Mouse (Mus musculus) urinary bladder, postnatal 10 days (tissue): ENCODE measurements around the gene Hba-a2.
A peak's percentile ranks its signal among the peaks of the same experiment; 100 is the strongest.

Experiments
- DNase-seq: peaks from one replicate; pipeline ENCODE4 v3.0.0; 2022; ENCODE audit warnings: low spot score

The Hba-a2 gene

DNA sequence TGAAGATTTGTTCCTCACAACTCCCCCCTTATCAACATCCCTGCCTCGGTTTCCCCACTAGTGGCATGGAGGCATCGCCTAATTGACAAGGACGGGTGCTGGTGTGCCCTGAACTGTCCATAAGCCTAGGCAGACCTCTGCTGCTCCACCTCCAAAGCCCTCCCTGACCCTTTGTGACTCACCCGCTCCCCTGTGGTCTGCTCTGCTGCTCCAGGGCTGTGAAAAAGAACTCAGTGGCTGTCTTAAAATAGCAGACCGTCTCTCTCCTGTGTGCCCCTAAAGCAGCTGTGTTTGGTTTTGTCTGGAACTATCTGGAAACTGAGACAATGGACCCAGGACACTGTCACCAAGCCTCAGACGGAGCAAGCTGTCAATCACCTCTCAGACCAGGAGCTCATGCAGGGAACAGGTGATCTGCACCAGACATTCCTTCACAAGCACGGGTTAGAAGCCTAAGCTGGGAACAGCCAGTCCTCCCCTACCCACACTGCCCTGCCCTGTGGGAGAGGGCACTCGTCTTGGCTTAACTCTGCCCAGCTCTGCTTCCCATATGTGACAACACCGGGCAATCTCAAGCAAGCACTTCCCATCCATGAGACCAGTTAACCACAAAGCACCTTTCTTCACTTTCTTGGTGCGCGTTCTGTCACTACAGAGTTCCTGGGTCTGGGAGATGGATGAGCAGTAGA is 24.4 kb downstream of the Hba-a2 start:
- no peak for DNase-seq

DNA sequence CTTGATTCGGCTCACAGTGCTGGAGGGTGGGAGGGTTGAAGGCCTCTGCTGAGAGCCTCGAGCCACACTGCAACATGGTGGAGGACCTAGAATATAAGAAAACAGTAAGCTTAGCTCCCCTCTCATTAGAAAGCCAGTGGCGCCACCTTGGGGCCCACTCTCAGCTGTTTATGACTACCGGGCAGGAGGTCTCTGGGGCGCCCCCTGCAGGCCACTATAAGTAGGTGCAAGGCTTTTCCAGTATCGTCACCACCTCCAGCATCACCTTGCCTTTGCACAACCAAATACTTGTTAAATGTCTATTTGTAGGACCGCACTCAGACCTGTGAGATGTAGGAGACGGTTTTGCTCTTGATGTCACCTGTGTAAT is 24.9 kb downstream of the Hba-a2 start:
- no peak for DNase-seq

DNA sequence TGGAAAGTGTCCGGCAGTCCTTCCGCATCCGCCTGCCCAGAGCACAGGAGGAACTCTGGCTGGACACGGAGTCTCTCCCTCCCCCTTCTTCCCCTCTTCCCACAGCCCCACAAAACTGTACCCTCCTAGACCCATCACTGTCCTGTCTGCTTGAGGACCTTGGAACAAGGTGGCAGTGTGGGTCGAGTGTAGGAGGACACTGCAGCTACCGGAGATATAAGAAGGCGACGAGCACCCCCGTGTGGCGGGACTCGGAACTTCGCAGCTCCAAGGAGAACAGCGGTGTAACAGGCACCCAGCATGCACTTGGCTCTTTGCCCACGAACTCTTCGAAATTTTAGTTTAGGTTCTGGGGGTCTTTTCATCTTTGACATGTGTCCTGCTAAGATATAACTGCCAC is 28.3 kb downstream of the Hba-a2 start:
- peak; percentile 71 for DNase-seq

DNA sequence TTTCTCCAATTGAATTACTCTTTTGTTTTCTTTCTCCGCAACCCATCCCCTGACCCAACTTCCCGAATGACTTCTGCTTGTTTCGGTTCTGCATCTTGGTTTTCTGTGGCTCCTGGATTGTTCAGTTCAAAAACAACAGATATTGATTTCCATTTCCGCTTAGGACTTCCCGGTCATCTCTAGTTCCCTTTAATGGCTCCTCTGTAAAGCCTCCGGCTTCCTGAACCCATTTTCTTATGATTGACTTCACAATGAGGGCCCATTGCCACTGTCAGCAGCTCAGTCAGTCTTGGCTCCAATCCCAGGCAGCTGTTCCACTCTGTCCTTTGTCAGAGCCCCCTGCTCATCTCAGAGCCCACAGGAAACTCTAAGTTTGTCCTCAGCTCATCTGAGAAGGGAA is 34.8 kb downstream of the Hba-a2 start:
- DNase-seq, result no peak

DNA sequence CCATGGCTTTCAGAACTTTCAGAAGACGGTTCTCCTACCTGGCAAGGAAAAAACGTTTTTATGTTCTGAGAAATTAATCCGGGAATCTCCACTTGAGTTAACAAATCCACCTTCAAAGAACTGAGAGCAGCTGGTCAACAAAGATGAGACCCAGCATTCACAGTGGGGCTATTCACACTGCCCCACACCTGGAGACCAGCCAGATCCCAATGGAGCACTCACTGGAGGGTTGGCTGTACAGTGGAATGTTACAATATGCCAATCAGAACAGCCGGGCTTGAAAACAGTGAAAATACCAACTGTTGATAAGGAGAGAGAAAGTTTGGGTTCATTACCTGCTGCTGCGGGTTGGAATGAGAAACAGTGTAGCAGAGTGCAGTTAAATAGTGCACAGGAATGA is 35.6 kb downstream of the Hba-a2 start:
- DNase-seq, result no peak

DNA sequence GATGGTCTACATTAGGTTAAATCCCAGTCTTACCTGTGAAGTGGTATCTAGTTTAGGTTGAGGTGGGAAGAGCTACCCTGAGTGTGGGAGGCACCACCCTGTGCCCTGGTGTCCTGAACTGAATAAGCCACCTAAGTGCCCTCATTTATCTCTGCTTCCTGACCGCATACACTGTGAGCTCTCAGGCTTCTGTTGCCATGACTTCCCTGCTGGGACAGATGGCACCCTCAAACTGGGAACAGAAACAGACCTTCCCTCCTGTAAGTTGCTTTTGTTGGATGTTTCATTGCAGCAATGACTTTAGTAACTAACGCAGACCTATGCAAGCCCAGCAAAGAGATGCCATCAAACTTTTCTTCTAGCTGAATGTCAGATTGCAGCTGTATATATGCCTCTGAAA is 36.9 kb downstream of the Hba-a2 start:
- DNase-seq, result no peak

DNA sequence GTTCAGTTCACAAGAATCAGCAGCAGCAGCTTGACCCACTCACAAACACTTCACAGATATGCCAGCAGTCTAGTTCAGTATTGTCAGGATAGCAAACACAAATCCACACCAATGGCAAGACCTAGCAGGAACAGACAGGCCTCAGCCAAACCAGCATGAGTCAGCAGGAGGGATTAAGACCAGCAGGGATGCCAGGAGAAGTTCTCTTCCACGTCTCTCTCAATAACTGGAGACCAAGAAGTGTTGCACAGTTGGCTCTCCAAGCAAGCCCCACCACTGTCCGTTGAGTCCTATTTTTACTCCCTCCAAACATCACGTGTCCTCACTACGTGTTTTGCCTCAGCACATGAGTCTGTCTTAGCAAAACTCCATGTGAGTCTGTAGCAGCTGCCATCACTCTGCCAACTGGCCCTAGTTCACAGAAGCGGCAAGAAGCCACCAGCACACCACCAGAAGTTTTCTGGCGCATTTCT is 40.2 kb downstream of the Hba-a2 start:
- no peak for DNase-seq

DNA sequence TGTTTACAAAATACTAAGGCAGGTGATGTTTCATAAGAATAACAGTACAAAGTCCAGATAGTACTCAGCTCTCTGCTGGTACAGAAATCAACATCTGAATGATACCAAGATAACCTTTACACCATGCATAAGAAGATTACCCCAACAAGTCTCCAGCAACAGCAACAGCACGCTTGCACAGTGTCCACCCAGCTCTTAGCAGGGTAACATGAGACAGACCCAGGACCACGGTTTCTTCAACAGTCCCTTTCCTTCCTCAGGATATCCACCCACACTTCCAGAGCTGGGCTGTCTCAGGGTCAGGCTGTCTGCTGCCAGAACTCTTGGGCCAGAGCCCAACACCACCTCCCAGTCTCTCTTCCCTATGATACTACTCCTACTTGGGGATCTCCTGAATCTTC is 42.8 kb downstream of the Hba-a2 start:
- no peak for DNase-seq

DNA sequence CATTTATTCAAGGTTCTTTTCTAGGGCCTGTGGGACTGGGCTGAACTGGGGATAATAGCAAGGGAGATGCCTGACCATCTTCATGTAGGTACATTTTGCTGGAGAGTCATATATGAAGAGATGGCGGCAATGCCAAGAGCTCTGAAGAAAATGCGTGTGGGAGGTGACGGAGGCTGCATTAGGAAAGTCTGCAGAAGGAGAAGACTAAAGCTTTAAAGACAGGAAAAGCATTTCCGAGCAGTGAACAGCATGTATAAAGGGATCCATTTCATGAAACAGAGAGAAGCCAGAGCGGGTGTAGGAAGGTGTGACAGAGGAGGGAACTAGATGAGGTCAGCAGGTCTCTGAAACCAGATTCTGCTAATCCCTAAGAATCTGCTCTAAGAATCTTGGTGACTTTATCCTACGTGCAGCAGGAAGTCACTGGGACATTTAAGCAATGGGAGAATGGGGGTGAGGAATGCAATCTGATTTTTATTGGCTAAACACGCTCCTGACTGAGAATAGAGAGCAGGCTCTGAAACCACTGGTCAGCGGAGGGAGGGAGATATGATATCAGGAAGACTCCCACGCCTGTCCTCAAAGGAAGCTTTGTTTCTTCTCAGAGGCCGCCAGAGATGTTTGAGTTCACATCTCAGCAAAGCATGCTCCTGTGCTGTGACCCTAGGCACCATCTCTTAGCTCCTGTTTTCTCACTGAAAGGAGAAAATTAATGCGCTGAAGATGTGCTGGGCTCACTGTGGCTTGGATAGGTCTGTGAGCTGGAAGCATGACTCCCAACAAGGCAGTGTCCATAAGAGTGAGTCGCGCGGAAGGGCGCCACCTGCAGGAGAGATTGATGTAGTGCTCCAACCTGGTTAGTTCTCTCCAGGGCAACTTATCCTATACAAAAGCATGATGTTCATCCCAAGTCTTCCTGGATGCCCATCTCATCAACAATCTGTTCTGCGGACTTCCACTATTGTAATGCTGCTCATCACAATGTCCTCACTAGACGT is 44.5 kb downstream of the Hba-a2 start:
- no peak for DNase-seq

DNA sequence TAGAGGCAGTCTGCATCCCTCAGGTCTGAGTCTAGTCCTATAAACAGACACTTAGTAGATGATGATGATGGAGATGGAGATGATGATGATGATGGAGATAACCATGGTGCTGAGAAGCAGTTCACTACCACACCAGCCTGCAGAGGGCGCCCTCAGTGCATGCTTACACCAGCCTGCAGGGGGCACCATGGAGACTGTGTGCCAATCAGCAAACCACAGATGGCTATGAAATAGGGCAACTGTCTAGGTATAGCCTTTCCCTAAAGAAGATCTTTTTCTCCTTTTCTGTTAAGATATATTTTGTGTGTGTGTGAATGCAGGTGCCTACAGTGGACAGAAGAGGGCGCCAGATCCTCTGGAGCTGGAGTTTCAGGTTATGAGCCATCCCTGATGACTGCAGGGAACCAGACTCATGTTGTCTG is 46.5 kb downstream of the Hba-a2 start:
- DNase-seq, result no peak

DNA sequence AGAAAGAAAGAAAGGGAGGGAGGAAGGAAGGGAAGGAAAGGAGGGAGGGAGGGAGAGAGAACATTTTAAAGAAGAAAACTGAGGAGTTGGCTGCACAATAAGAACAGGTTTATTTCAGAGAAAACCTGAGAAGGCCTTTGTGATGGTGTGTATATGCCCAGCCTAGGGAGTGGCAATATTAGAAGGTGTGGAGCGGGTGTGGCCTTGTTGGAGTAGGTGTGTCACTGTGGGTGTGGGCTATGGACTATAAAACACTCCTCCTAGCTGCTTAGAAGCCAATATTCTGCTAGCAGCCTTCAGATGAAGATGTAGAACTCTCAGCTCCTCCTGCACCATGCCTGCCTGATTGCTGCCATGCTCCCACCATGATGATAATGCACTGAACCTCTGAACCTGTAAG is 47.1 kb downstream of the Hba-a2 start:
- no peak for DNase-seq

DNA sequence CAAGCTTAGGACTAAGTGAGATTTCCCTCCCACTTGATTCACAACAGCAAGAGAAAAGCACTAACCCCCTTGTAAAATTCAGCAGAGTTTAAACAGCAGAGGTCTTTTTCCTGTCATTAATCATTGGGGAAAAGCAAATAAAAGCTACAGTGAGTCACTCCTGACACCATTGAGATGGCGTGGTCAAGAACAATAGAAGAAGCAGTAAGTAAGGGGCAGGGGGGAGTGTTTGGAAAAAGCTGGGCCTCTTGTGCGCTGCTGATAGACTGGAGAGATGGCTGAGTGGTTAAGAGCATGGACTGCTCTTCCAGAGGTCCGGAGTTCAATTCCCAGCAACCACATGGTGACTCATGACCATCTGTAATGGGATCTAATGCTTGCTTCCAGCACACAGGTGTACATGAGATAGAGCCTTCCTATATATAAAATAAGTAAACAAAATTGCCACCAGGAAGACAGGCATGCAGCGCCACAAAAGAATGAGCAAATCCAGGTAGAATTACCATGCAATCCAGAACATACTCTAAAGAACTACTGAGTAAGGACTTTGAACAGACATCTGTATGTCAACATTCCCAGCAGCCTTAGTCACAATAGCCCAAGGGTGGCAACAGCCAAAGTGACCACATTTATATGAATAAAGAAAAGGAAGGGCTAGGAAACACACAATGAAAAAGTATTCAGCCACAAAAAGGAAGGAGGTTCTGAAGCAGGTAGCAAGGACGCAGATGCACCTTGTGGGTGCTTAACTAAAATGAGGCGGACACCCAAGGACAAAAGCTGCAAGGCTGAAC is 49.4 kb downstream of the Hba-a2 start:
- DNase-seq, result no peak
